Mouse (Mus musculus): Measurements from ENCODE around the gene Nr2c1. TPM values are rescaled to one million over a fixed set of nuclear protein-coding genes. Genes with fewer than 3 reads are reported as not detected.
A peak's percentile ranks its signal among the peaks of the same experiment; 100 is the strongest.

Nr2c1 gene
- 1 to 10 TPM; 7.0 to 7.4 TPM for total RNA-seq (2021)
- long read RNA-seq, experiment 1, partial matches to known transcripts = 1 of 6 reads
- long read RNA-seq, experiment 1, other reads (novel, unspliced or antisense) = 1 of 6 reads
- long read RNA-seq, experiment 2, transcript Nr2c1-203 (14 exons, 3,732 nt) = major isoform, 5 of 6 reads
- long read RNA-seq, experiment 2, partial matches to known transcripts = 0 of 6 reads
- long read RNA-seq, experiment 2, other reads (novel, unspliced or antisense) = 1 of 6 reads

- intact Hi-C loops (cut with DNase I; ENCODE audit: low total_unique reads) = no loop called here
- DNase-seq = peak; percentile 92
Observed at GRCm38 (mm10) chr10:94147756-94148531, at the start of gene Nr2c1. TSS of gene Nr2c1 (plus strand) at chr10:94148023.

DNA sequence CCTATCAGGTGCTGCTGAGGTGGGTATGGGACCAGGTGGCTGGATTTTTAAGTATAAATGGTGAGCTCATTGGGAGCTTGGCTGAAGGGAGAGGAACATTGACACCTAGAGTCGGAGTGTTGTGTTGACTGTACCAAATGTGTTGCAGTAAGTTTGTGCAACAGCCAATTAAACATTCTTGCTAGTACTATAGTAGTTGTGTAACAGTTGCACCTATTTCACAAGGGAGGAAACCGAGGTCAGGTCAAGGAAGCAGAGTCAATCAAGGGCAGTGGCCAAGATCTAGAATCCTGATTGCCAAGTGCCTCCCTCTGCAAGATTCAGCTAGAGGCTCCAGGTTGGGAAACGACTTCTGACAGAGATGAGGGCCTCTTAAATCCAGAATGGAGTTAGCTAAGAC is 49.7 kb upstream of the Nr2c1 start:
- intact Hi-C loops (cut with DNase I; ENCODE audit: low total_unique reads) = no loop called here
- DNase-seq = no peak

GRCm38 (mm10) chr10:94105498-94105897 is 42.3 kb upstream of the Nr2c1 start:
- intact Hi-C loops (cut with DNase I; ENCODE audit: low total_unique reads) = no loop called here
- no peak for DNase-seq

DNA sequence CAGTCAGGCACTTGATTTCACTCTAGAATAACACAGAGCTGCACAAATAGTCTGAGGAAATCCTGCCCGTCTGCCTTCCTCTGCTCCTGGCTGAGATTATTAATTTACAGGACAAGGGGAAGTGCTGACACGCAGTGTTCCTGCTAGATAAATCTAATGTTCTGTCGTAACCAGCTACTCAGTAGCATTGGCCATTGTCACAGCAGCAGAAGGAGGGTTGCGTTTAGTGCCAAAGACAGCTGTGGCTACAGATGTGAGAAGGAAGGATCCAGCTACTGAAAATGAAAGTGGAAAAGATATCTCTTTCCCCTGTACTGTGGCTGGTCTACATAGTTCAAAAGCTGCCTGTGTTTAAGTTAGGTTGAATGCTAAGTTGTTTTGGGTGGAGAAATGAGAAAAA is 40.7 kb upstream of the Nr2c1 start:
- no peak for DNase-seq
- intact Hi-C loops (cut with DNase I; ENCODE audit: low total_unique reads) = no loop called here

DNA sequence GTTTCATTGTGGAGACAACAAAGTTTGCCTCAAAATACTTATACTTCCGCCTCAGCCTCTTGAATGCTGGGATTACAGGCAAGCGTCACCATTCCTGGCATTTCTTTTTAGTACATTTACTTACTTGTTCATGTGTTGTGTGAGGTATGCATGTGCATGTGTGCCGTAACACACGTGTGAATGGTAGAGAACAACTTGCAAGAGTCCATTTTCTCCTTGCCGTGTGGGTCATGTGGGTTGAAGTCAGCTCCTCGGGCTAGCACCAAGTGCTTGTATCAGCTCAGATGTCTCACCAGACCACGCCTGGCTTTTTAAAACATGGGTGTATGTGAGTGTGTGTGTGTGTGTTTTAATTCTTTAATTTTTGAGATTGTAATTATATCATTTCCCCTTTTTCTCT is 40.2 kb upstream of the Nr2c1 start:
- intact Hi-C loops (cut with DNase I; ENCODE audit: low total_unique reads) = no loop called here
- DNase-seq = no peak

DNA sequence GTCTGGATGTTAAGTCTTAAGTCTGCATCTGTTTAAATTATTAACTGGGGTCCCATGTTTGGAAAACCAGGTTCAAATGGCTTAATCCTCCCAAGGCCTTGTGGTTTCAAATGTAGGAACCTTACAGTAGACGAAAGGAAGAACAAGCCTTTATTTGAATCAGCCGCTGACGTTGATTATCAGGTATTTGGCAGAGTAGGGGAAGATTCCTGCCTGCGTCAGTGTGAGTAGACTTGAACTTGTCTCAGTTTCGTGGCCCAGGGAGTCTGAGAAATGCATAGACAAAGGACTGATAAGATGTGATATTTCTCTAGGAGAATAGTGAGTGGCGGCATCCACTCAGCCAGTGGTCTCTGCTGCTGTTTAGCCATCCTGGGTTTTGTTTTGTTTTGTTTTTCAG is 39.0 kb upstream of the Nr2c1 start:
- no peak for DNase-seq
- intact Hi-C loops (cut with DNase I; ENCODE audit: low total_unique reads) = no loop called here

- intact Hi-C loops (cut with DNase I; ENCODE audit: low total_unique reads) = no loop called here
- no peak for DNase-seq
Observed at GRCm38 (mm10) chr10:94110834-94111754, 36.7 kb upstream of the Nr2c1 start.

GRCm38 (mm10) chr10:94112207-94112606 is 35.6 kb upstream of the Nr2c1 start:
- no peak for DNase-seq
- intact Hi-C loops (cut with DNase I; ENCODE audit: low total_unique reads) = no loop called here

DNA sequence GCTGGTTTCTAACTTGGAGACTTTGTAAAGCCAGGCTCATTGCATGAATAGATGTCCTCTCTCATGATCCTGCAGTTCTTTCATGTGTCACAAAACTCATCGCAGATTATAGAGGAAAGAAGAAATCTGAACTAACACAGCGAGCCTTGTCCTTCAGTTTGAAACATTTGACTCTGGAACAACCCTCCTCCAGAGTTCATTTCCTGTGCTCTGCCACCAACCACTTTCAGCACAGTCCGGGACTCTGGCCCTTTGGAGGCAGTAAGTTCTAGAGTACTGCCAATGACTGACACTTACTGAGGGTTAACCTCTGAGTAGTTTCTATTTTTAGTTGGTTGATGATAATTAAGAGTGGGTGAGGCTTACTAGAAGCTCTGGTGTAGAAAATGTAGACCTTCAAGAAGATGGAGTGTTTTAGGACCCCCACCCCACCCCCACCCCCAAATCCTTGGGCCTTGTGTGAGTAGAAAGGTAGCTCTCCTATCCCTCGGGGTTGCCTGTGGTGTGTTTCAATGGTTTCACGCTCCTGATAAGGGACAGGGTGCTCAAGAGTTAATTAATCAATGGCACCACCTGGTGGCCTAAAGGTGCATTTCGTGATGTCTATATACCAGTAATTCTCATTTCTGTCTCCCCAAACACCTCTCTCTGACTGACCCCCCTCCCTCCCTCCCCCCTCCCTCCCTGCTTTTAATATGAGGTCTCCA is 31.8 kb upstream of the Nr2c1 start:
- peak; percentile 69 for DNase-seq
- intact Hi-C loops (cut with DNase I; ENCODE audit: low total_unique reads) = loop anchor here (5.0 kb wide), 3 partner anchors 79 to 299 kb away; partner anchors contain the start of genes Fgd6 and Vezt

- no peak for DNase-seq
- intact Hi-C loops (cut with DNase I; ENCODE audit: low total_unique reads) = loop anchor here (5.0 kb wide), 3 partner anchors 80 to 300 kb away; partner anchors contain the start of genes Fgd6 and Vezt
Observed at GRCm38 (mm10) chr10:94116781-94117340, 31.0 kb upstream of the Nr2c1 start.

DNA sequence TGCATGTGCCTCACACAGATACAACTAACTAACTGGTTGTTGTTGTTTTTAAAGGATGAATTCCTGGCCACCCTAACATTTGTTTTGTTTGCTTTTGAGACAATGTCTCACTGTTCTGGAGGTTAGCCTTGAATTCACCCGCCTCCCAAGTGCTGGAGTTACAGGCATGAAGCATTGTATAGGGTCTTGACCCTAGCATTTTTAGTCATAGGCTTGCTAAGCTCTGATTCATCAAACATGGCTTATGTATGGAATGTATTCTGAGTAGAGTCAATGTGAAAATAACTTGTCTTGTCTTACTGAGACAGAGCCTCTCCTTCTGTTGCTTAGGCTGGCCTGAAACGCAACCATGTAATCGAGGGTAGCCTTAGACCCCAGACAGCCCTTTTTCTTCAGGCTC is 29.9 kb upstream of the Nr2c1 start:
- DNase-seq = no peak
- intact Hi-C loops (cut with DNase I; ENCODE audit: low total_unique reads) = loop anchor here (5.0 kb wide), 3 partner anchors 81 to 301 kb away; partner anchors contain the start of genes Fgd6 and Vezt

DNA sequence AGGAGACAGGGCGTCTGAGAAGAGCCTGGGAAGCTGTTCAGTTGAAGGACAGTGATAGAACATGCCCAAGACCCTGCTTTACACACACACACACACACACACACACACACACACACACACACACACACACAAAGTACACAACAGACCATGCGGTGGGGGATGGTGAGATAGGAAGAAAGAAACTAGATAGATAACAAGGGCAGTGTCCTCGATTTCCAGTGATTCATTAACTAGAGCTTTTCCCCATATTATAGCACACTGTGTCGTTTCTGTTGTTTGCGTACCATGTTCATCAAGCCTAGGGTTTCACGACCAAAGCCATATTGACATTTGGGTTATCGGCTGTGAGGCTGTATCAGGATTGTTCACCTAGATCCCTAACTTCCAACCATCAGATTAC is 28.8 kb upstream of the Nr2c1 start:
- no peak for DNase-seq
- intact Hi-C loops (cut with DNase I; ENCODE audit: low total_unique reads) = loop anchor here (5.0 kb wide), 3 partner anchors 82 to 302 kb away; partner anchors contain the start of genes Fgd6 and Vezt

DNA sequence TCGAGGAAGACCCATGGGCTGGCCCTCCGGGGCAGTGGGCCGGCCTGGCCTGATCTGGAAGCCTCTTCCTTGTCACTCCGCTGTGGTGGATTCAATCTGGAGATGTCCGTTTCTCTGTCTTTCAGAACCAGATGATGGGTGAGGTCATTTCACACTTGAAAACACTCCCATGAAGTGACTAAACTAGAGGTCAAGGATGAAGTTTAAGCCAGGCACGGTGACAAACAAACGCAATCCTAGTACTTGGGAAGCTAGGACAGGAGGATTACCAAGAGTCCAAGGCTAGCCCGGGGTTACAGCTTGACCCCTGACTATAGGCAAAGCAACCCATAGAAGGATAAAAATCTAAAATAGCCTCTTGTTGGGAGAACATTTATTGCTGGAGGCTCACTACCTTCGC is 27.1 kb upstream of the Nr2c1 start:
- DNase-seq = no peak
- intact Hi-C loops (cut with DNase I; ENCODE audit: low total_unique reads) = no loop called here

DNA sequence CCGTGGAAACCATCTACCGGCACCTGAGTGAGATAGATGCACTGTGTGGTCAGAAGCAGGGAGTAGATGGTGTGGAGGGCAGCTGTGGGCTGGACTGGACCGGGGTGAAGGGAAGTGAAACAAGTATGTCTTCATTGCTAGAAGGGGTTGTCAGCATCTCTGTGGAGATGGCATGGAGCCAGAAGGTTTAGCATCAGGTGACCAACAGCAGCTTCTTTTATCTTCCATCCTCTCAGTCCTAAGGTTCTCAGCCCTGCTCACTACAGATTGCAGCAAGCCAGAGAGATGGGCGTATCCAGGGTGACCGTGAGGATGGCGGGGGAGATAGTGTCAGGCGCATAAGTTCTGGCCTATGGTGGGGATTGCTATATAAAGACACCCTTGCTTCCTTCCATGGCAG is 25.2 kb upstream of the Nr2c1 start:
- intact Hi-C loops (cut with DNase I; ENCODE audit: low total_unique reads) = no loop called here
- no peak for DNase-seq

DNA sequence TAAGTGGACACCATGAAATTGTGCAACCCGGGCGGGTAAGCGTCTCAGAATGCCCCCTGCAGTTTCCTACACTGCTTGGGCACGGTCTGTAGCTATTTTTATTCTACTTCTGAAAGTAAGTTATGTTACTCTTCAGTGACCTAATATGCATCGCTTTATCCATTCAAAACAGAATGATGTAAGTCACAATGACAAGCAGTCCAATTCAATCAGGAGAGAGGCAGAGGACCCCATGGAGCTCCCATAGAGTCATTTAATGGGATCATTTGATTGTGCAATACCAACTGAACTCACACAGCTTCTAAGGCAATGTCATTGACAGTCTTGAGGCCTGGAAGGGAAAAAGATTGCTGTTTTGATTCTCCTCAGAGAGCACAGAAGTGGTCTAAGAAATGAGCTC is 24.2 kb upstream of the Nr2c1 start:
- DNase-seq = no peak
- intact Hi-C loops (cut with DNase I; ENCODE audit: low total_unique reads) = no loop called here

DNA sequence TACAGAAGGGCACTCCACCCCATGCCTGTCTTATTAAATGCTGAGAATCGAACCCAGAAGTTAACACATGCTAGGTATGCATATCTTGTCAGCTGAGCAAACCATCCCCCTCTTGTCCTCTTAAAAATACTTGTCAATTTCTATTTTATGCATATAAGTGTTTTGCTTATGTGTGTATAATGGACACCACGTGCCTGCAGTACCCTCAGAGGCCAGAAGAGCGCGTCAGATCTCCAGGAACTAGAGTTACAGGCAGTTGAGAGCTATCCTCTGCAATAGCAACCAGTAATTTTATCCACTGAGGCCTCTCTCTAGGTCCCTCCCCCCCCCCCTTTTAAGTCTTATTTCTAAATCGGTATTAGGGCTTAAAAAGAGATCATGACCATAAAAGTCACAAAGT is 23.4 kb upstream of the Nr2c1 start:
- intact Hi-C loops (cut with DNase I; ENCODE audit: low total_unique reads) = no loop called here
- no peak for DNase-seq

DNA sequence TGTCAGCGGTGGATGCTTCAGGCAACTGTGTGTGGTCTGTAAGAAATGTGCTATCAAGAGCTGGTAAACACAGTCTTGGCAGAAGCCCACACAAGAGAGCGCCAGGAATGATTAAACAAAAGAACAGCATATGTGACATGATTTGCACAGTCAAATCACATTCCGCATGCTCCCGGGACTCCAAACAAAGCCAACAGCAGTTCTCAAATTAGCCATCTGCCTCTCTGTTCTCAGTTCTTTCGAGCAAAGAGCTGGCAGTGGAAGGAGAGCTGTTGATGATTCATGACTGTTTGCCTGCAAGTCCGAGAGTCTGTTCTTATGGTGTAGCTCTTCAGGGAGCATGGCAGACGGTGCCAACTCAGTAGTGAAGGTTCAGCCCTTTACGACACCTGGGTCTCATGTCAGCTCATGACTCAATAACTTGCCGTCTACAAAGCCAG is 18.1 kb upstream of the Nr2c1 start:
- DNase-seq = peak; percentile 42
- intact Hi-C loops (cut with DNase I; ENCODE audit: low total_unique reads) = no loop called here

DNA sequence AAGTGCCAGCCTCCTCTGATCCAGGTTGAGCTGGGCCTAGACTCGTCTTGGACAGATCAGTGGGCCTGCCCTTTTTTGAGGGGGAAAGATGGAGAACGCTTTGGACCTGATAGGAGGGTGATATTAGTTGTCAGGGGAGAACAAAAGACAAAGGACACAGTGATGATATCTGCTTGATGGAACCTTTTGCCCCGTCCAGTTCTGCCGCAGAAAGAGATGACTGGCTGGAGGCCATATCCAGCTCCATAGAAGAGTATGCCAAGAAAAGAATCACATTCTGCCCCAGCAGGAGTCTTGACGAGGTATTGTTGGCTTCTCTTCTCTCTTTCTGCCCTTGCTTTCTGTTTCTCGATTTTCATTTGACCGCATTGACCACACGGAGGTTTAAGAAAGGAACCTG is 14.7 kb upstream of the Nr2c1 start:
- intact Hi-C loops (cut with DNase I; ENCODE audit: low total_unique reads) = no loop called here
- DNase-seq = no peak

- intact Hi-C loops (cut with DNase I; ENCODE audit: low total_unique reads) = no loop called here
Observed at GRCm38 (mm10) chr10:94133674-94134073, 14.1 kb upstream of the Nr2c1 start.

More at GRCm38 (mm10) chr10:94133674-94134073, 14.1 kb upstream of the Nr2c1 start:
- no peak for DNase-seq

Measured in gastrocnemius, postnatal 14 days (tissue).